Comparison of ENCODE assay signal across 15 mouse cellular contexts in genomic region chr14:18022351-18022750, GRCm38 (mm10).
DNase-seq lines count a peak whose midpoint lies in the region; ATAC-seq and TF ChIP-seq lines count a peak whose summit lies in the region.
"Had no signal": no experiment of that assay in that cellular context is flagged by ENCODE, and none has a peak within 500 bp of the region (broad histone marks: within the 10 kb centered on the region; RNA-seq: fewer than 3 reads in every experiment).

No protein-coding gene starts in this region.

- DNase-seq in heart, adult 2 months, result no peak
- no peak for DNase-seq in heart, postnatal 25 days (ENCODE audit: low spot score)
- DNase-seq in lung, postnatal 0 days (ENCODE audit: low spot score), result no peak
- DNase-seq in lung, postnatal 14 days, result no peak
- no peak for DNase-seq in CH12.LX (ENCODE audit: extremely low read depth)
- DNase-seq in Muller cell, postnatal 12 days (ENCODE audit: inconsistent ontology term), result no peak
- DNase-seq: cerebellum, adult 11 months; gastrocnemius, postnatal 14 days; liver, embryonic 13.5 days; right cerebral cortex, postnatal 4 days had no signal

- peak; percentile 42 for TF ChIP-seq CTCF in heart, adult 2 months (IDR thresholded peaks at IDR 0.05)
- peak; percentile 41 for TF ChIP-seq CTCF in lung, postnatal 0 days (IDR thresholded peaks at IDR 0.05)
- TF ChIP-seq CTCF in CH12.LX (conservative IDR thresholded peaks at IDR 0.05 in 1 of 2, IDR thresholded peaks at IDR 0.05 in 1 of 2; ENCODE audit: low read depth in 2 of 2, low read length in 2 of 2), result peak; percentile 43 to 64

- no peak overlapping the region for H3K4me2 ChIP-seq in lung, postnatal 0 days (replicated peaks; ENCODE audit: low read depth, low read length)
- H3K4me2 ChIP-seq in CH12.LX (ENCODE audit: insufficient read depth, low read depth, poor library complexity, severe bottlenecking), result no peak overlapping the region
- H3K4me2 ChIP-seq: intestine, embryonic 15.5 days; liver, embryonic 13.5 days; stomach, embryonic 15.5 days had no signal

- no peak for ATAC-seq in lung, postnatal 0 days
- ATAC-seq in megakaryocyte-erythroid progenitor cell, adult 5-6 weeks (replicated peaks; ENCODE audit: low FRiP score, low TSS enrichment, poor library complexity, severe bottlenecking), result 0 out of 2 replicates have a peak, but pooled peaks have one; percentile 47
- ATAC-seq in monocyte, adult 5-6 weeks (replicated peaks; ENCODE audit: insufficient number of reproducible peaks, low FRiP score, low TSS enrichment, poor library complexity, severe bottlenecking), result no peak
- ATAC-seq: forebrain, embryonic 14.5 days; intestine, embryonic 15.5 days had no signal

- H3K36me3 ChIP-seq in heart, adult 2 months (ENCODE audit: control insufficient read depth, insufficient read depth, low read length), result peaks cover 5% of the 10 kb centered on the region; the same call in 1 of the 2 replicates
- no peaks in the 10 kb centered on the region for H3K36me3 ChIP-seq in lung, postnatal 0 days (ENCODE audit: insufficient read depth, low read length)
- no peaks in the 10 kb centered on the region for H3K36me3 ChIP-seq in CH12.LX (replicated peaks in 1 of 2; ENCODE audit: control insufficient read depth in 1 of 2, insufficient read depth in 1 of 2, low read length in 1 of 2)
- H3K36me3 ChIP-seq: intestine, embryonic 15.5 days; liver, embryonic 13.5 days; stomach, embryonic 15.5 days had no signal

- dilution Hi-C loops in CH12.LX (cut with MboI; ENCODE audit: extremely low pct_ligation_motif_present, extremely low pct_unique_long_range_greater_than_20kb, low sequenced_read_pairs), result no loop called here

- peak; percentile 43 for TF ChIP-seq RAD21 in CH12.LX (IDR thresholded peaks at IDR 0.05; ENCODE audit: low read depth, low read length)

- H3K27me3 ChIP-seq in heart, adult 2 months (ENCODE audit: control insufficient read depth, insufficient read depth, low read length), result no peaks in the 10 kb centered on the region
- no peaks in the 10 kb centered on the region for H3K27me3 ChIP-seq in lung, postnatal 0 days (replicated peaks; ENCODE audit: insufficient read depth, low read length)
- no peaks in the 10 kb centered on the region for H3K27me3 ChIP-seq in CH12.LX (replicated peaks)
- H3K27me3 ChIP-seq: intestine, embryonic 15.5 days; liver, embryonic 13.5 days; stomach, embryonic 15.5 days had no signal

- TF ChIP-seq EP300 in heart, adult 2 months (IDR thresholded peaks at IDR 0.05; ENCODE audit: insufficient read depth, low read depth, low read length), result no peak
- TF ChIP-seq EP300 in lung, postnatal 0 days (IDR thresholded peaks at IDR 0.05), result no peak
- no peak for TF ChIP-seq EP300 in CH12.LX (IDR thresholded peaks at IDR 0.05; ENCODE audit: low read length)

- no peaks in the 10 kb centered on the region for H3K9me3 ChIP-seq in lung, postnatal 0 days (ENCODE audit: low read length)
- H3K9me3 ChIP-seq in CH12.LX (replicated peaks; ENCODE audit: low read length), result no peaks in the 10 kb centered on the region
- H3K9me3 ChIP-seq: intestine, embryonic 15.5 days; liver, embryonic 13.5 days; stomach, embryonic 15.5 days had no signal

- no peak overlapping the region for H3K27ac ChIP-seq in heart, adult 2 months
- H3K27ac ChIP-seq in lung, postnatal 0 days (ENCODE audit: low read length), result no peak overlapping the region
- H3K27ac ChIP-seq in CH12.LX (ENCODE audit: insufficient read depth, low read depth), result no peak overlapping the region
- H3K27ac ChIP-seq: intestine, embryonic 15.5 days; liver, embryonic 13.5 days; stomach, embryonic 15.5 days had no signal

- no peaks in the 10 kb centered on the region for H3K79me2 ChIP-seq in heart, adult 2 months (replicated peaks; ENCODE audit: control insufficient read depth, insufficient read depth, low read length)
- no peaks in the 10 kb centered on the region for H3K79me2 ChIP-seq in CH12.LX (replicated peaks; ENCODE audit: control insufficient read depth, extremely low read depth, insufficient read depth, poor library complexity, severe bottlenecking)

- no peak overlapping the region for H3K9ac ChIP-seq in heart, adult 2 months (ENCODE audit: low read depth, low read length)
- no peak overlapping the region for H3K9ac ChIP-seq in lung, postnatal 0 days (replicated peaks; ENCODE audit: low read depth)
- no peak overlapping the region for H3K9ac ChIP-seq in CH12.LX (ENCODE audit: insufficient read depth, low read depth)
- H3K9ac ChIP-seq: intestine, embryonic 15.5 days; liver, embryonic 13.5 days; stomach, embryonic 15.5 days had no signal

- in situ Hi-C loops in CH12.LX (cut with MboI; ENCODE audit: low pct_ligation_motif_present, low pct_unique_long_range_greater_than_20kb, low sequenced_read_pairs), result no loop called here

- no peak overlapping the region for H3K4me3 ChIP-seq in heart, adult 2 months
- H3K4me3 ChIP-seq in lung, postnatal 0 days (ENCODE audit: low read depth, low read length), result no peak overlapping the region
- H3K4me3 ChIP-seq in CH12.LX (replicated peaks in 1 of 3; ENCODE audit: low read depth in 2 of 3, low read length in 2 of 3, poor library complexity in 1 of 3), result no peak overlapping the region
- H3K4me3 ChIP-seq: intestine, embryonic 15.5 days; liver, embryonic 13.5 days; stomach, embryonic 15.5 days had no signal

- peaks cover 5% of the 10 kb centered on the region; the same call in 1 of the 2 replicates for H3K4me1 ChIP-seq in heart, adult 2 months (ENCODE audit: control insufficient read depth, insufficient read depth, low read length)
- no peaks in the 10 kb centered on the region for H3K4me1 ChIP-seq in lung, postnatal 0 days (ENCODE audit: insufficient read depth, low read depth, low read length)
- H3K4me1 ChIP-seq in CH12.LX (ENCODE audit: control insufficient read depth in 1 of 2, insufficient read depth in 2 of 2), result peaks cover 0 to 14% of the 10 kb centered on the region in 2 experiments; a peak in 2 of 4 replicates
- H3K4me1 ChIP-seq: intestine, embryonic 15.5 days; liver, embryonic 13.5 days; stomach, embryonic 15.5 days had no signal

- intact Hi-C loops in heart, adult 2 months (cut with DNase I), result no loop called here
- intact Hi-C loops in heart, postnatal 25 days (cut with DNase I), result no loop called here

- no peak for TF ChIP-seq POLR2A in heart, adult 2 months (IDR thresholded peaks at IDR 0.05; ENCODE audit: insufficient read depth, low read depth, low read length)
- no peak for TF ChIP-seq POLR2A in CH12.LX (IDR thresholded peaks at IDR 0.05; ENCODE audit: low read depth, low read length)

TF ChIP-seq in CH12.LX, 34 proteins besides CTCF, POLR2A, EP300 and RAD21:
- TF ChIP-seq E2F4 (IDR thresholded peaks at IDR 0.05; ENCODE audit: insufficient replicate concordance, low read depth, low read length) (no peak), SMC3 (IDR thresholded peaks at IDR 0.05; ENCODE audit: low read depth, low read length) (peak; percentile 35; the same call in 1 of the 2 replicates)
